Mouse (Mus musculus) stomach, postnatal 0 days (tissue): ENCODE data around the gene Abat. TPM values are rescaled to one million over a fixed set of nuclear protein-coding genes. Genes with fewer than 3 reads are reported as not detected.

ENCODE experiments used
- ATAC-seq: fragments of 200-750 bp; cut with Nextera tagmentation; 2 replicates; pipeline ENCODE4 v1.8.0; 2017; ENCODE audit not compliant: low FRiP score, low TSS enrichment
- DNase-seq: peaks from one replicate; pipeline ENCODE4 v3.0.0-alpha.2; 2016; ENCODE audit warnings: low spot score
- H3K27ac ChIP-seq: fragments of 300-500 bp; sonication (generic); replicated peaks from 2 replicates; pipeline ENCODE4 v1.5.1; 2014; ENCODE audit warnings: mild to moderate bottlenecking, control low read depth
- H3K27me3 ChIP-seq: fragments of 300-500 bp; sonication (generic); 2 replicates; pipeline ENCODE4 v1.6.1; 2014; ENCODE audit warnings: low read length; ENCODE audit not compliant: control insufficient read depth, insufficient read depth
- H3K36me3 ChIP-seq: fragments of 300-500 bp; sonication (generic); 2 replicates; pipeline ENCODE4 v1.6.1; 2014; ENCODE audit warnings: low read length, mixed read lengths; ENCODE audit not compliant: control insufficient read depth, insufficient read depth
- H3K4me1 ChIP-seq: fragments of 300-500 bp; sonication (generic); replicated peaks from 2 replicates; pipeline ENCODE4 v1.6.1; 2014; ENCODE audit warnings: antibody characterized with exemption; ENCODE audit not compliant: control insufficient read depth, insufficient read depth
- H3K4me2 ChIP-seq: fragments of 300-500 bp; sonication (generic); replicated peaks from 2 replicates; pipeline ENCODE4 v1.6.1; 2014; ENCODE audit warnings: low read depth, mild to moderate bottlenecking, control low read depth, moderate library complexity
- H3K4me3 ChIP-seq: fragments of 300-500 bp; sonication (generic); 2 replicates; pipeline ENCODE4 v1.5.1; 2014; ENCODE audit warnings: low read depth, low read length, control low read depth
- H3K9ac ChIP-seq: fragments of 300-500 bp; sonication (generic); 2 replicates; pipeline ENCODE4 v1.6.1; 2014; ENCODE audit warnings: mild to moderate bottlenecking, low read length, control low read depth, mixed read lengths
- H3K9me3 ChIP-seq: fragments of 300-500 bp; sonication (generic); 2 replicates; pipeline ENCODE4 v1.6.1; 2016; ENCODE audit warnings: low read length; ENCODE audit not compliant: control insufficient read depth
- CTCF ChIP-seq: IDR thresholded peaks from 2 replicates; pipeline ENCODE4 v1.5.1; 2016; ENCODE audit warnings: antibody characterized with exemption, low read depth, mild to moderate bottlenecking, moderate library complexity
- EP300 ChIP-seq: optimal IDR thresholded peaks from 2 replicates; pipeline ENCODE3; 2016; ENCODE audit warnings: antibody characterized with exemption
- WGBS: fragments of 180-500 bp; shearing (Covaris S2); extraction: QIAGEN DNeasy Blood & Tissue Kit; methylation state at CpG from one replicate; pipeline ENCODE4 v1.1.7; 2014; 5-methylcytosine and 5-hydroxymethylcytosine counted together
- polyA plus RNA-seq: library from polyadenylated mRNA; unstranded; fragments of >200 nt; fragmentation: Nextera tagmentation; extraction: Ambion mirVana; gene quantifications from 2 replicates; pipeline ENCODE4 v1.2.1, GENCODE M21; 2015

The Abat gene
- polyA plus RNA-seq, 1 experiment from 2014 or later: 4.1 TPM

- Histone ChIP-seq H3K4me2 (no peak overlapping the region), H3K27ac (no peak overlapping the region), H3K9ac (no peak overlapping the region), H3K4me1 (peaks cover 8% of the 10 kb centered on the region), H3K4me3 (no peak overlapping the region), H3K36me3 (peaks cover 5% of the 10 kb centered on the region), H3K27me3 (no peaks in the 10 kb centered on the region), H3K9me3 (no peaks in the 10 kb centered on the region)
- no peak for TF ChIP-seq CTCF
- no peak for TF ChIP-seq EP300
- ATAC-seq (no peak), DNase-seq (no peak)
- WGBS: 67% methylated on average over 2 of the region's 2 CpGs
These were observed 149.8 kb downstream of the Abat start for GRCm38 (mm10) chr16:8663022-8663421.

- TF ChIP-seq CTCF (no peak), EP300 (no peak)
- H3K27me3 ChIP-seq: no peaks in the 10 kb centered on the region
- no peaks in the 10 kb centered on the region for H3K9me3 ChIP-seq
- WGBS: 86% methylated on average over 24 of the region's 24 CpGs
- no peak overlapping the region for H3K9ac ChIP-seq
- no peak for ATAC-seq
- peaks cover 8% of the 10 kb centered on the region for H3K4me1 ChIP-seq
- DNase-seq: no peak
- H3K4me2 ChIP-seq: no peak overlapping the region
- no peak overlapping the region for H3K4me3 ChIP-seq
- peaks cover 5% of the 10 kb centered on the region for H3K36me3 ChIP-seq
- no peak overlapping the region for H3K27ac ChIP-seq
These were observed 150.6 kb downstream of the Abat start for GRCm38 (mm10) chr16:8663606-8664539.

- no peak for ATAC-seq
- no peak for DNase-seq
- H3K27me3 ChIP-seq: no peaks in the 10 kb centered on the region
- WGBS: 77% methylated on average over 5 of the region's 5 CpGs
- H3K4me3 ChIP-seq: no peak overlapping the region
- H3K4me1 ChIP-seq: peaks cover 13% of the 10 kb centered on the region
- H3K27ac ChIP-seq: 0 out of 2 replicates have a peak overlapping the region, but pooled peaks have one; percentile 67
- no peak overlapping the region for H3K4me2 ChIP-seq
- no peak for TF ChIP-seq CTCF
- TF ChIP-seq EP300: no peak
- H3K9me3 ChIP-seq: no peaks in the 10 kb centered on the region
- H3K9ac ChIP-seq: 0 out of 2 replicates have a peak overlapping the region, but pooled peaks have one; percentile 2
- H3K36me3 ChIP-seq: no peaks in the 10 kb centered on the region; the same call in 1 of the 2 replicates
These were observed 152.1 kb downstream of the Abat start for GRCm38 (mm10) chr16:8665367-8665766.

- Histone ChIP-seq H3K9me3 (no peaks in the 10 kb centered on the region), H3K4me3 (no peak overlapping the region), H3K27me3 (no peaks in the 10 kb centered on the region), H3K27ac (peak overlapping the region; percentile 67), H3K9ac (no peak overlapping the region), H3K36me3 (no peaks in the 10 kb centered on the region; the same call in 1 of the 2 replicates), H3K4me2 (no peak overlapping the region), H3K4me1 (peaks cover 20% of the 10 kb centered on the region)
- DNase-seq (no peak), ATAC-seq (no peak; the same call in 1 of the 2 replicates)
- WGBS: 26% methylated on average over 2 of the region's 2 CpGs
- TF ChIP-seq EP300: no peak
- TF ChIP-seq CTCF: no peak
These were observed 153.2 kb downstream of the Abat start for GRCm38 (mm10) chr16:8666452-8666851.

GRCm38 (mm10) chr16:8667261-8667660 is 154.0 kb downstream of the Abat start:
- Histone ChIP-seq H3K9me3 (no peaks in the 10 kb centered on the region), H3K36me3 (no peaks in the 10 kb centered on the region; the same call in 1 of the 2 replicates), H3K27ac (peak overlapping the region; percentile 53), H3K27me3 (no peaks in the 10 kb centered on the region), H3K4me3 (no peak overlapping the region), H3K4me2 (no peak overlapping the region), H3K4me1 (peaks cover 20% of the 10 kb centered on the region), H3K9ac (peak overlapping the region; percentile 43; the same call in 1 of the 2 replicates)
- no peak for TF ChIP-seq CTCF
- no peak for TF ChIP-seq EP300
- 67% methylated on average over 7 of the region's 7 CpGs for WGBS
- peak; percentile 10 for ATAC-seq
- peak; percentile 35 for DNase-seq

GRCm38 (mm10) chr16:8667814-8668213 is 154.6 kb downstream of the Abat start:
- Histone ChIP-seq H3K36me3 (no peaks in the 10 kb centered on the region; the same call in 1 of the 2 replicates), H3K9me3 (no peaks in the 10 kb centered on the region), H3K4me1 (peaks cover 20% of the 10 kb centered on the region), H3K4me2 (no peak overlapping the region), H3K27ac (peak overlapping the region; percentile 53), H3K27me3 (no peaks in the 10 kb centered on the region), H3K9ac (peak overlapping the region; percentile 43; the same call in 1 of the 2 replicates), H3K4me3 (no peak overlapping the region)
- no peak for ATAC-seq
- no peak for DNase-seq
- WGBS: 55% methylated on average over 4 of the region's 4 CpGs
- TF ChIP-seq CTCF (no peak), EP300 (no peak)
